Mouse (Mus musculus) kidney, adult 2 months (tissue): Measurements from ENCODE around the gene Pax6.

Source experiments
- CTCF ChIP-seq: fragments of 200-500 bp; conservative IDR thresholded peaks from 2 replicates; pipeline ENCODE4 v1.5.1; 2011; ENCODE audit warnings: low read depth, mild to moderate bottlenecking, control low read depth, low read length, moderate library complexity, mixed read lengths; ENCODE audit not compliant: insufficient read depth, insufficient read length
- POLR2A ChIP-seq: fragments of 200-500 bp; IDR thresholded peaks from one replicate; pipeline ENCODE4 v1.6.1; 2011; ENCODE audit warnings: low read depth, low read length, control low read depth

DNA sequence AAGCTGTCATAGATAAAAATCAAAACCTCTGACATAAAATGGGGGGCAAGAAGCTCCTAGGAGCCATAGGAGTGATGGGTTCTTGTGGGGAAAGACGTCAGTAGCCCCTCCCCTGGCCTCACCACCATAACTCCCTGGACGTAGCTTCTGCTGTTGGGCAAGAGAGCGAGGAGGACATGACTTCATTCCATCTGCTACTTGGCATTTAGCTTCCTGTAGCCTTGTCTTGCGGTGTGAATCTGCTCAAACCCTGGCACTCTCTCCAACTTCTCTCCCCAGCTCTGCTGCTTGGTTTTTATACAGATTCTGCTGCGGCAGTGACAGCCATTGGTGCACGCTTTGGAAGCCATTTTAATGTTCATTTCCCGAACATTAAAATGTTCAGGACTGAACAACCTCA is 78.2 kb downstream of the Pax6 start:
- TF ChIP-seq POLR2A: no peak
- no peak for TF ChIP-seq CTCF
